Mouse (Mus musculus): ENCODE data around the gene Olfr791. TPM values are rescaled to one million over a fixed set of nuclear protein-coding genes. Genes with fewer than 3 reads are reported as not detected.

Olfr791 gene
- polyA plus RNA-seq, 1 experiment from 2014 or later, result not detected

Other genes starting within 250 kb of the Olfr791 start
- not detected in 2 replicates for gene Olfr780, start 203.7 kb upstream of the Olfr791 start, polyA plus RNA-seq (2015; fragmentation: Nextera tagmentation; extraction: Ambion mirVana)
- gene Olfr781, start 192.9 kb upstream of the Olfr791 start, polyA plus RNA-seq (2015; fragmentation: Nextera tagmentation; extraction: Ambion mirVana), result not detected in 2 replicates
- gene Olfr782, start 172.9 kb upstream of the Olfr791 start, polyA plus RNA-seq (2015; fragmentation: Nextera tagmentation; extraction: Ambion mirVana), result not detected in 2 replicates
- 0.06 TPM in 1 of 2 replicates, not detected in the other for gene Olfr784, start 137.7 kb upstream of the Olfr791 start, polyA plus RNA-seq (2015; fragmentation: Nextera tagmentation; extraction: Ambion mirVana)
- gene Olfr785, start 116.4 kb upstream of the Olfr791 start, polyA plus RNA-seq (2015; fragmentation: Nextera tagmentation; extraction: Ambion mirVana), result not detected in 2 replicates
- gene Olfr786, start 94.5 kb upstream of the Olfr791 start, polyA plus RNA-seq (2015; fragmentation: Nextera tagmentation; extraction: Ambion mirVana), result not detected in 2 replicates
- not detected in 2 replicates for gene Olfr787, start 59.9 kb upstream of the Olfr791 start, polyA plus RNA-seq (2015; fragmentation: Nextera tagmentation; extraction: Ambion mirVana)
- not detected in 2 replicates for gene Olfr788, start 50.8 kb upstream of the Olfr791 start, polyA plus RNA-seq (2015; fragmentation: Nextera tagmentation; extraction: Ambion mirVana)
- gene Olfr789, start 37.0 kb upstream of the Olfr791 start, polyA plus RNA-seq (2015; fragmentation: Nextera tagmentation; extraction: Ambion mirVana), result not detected in 2 replicates
- not detected in 2 replicates for gene Olfr790, start 23.3 kb upstream of the Olfr791 start, polyA plus RNA-seq (2015; fragmentation: Nextera tagmentation; extraction: Ambion mirVana)
- gene Olfr792, start 17.4 kb downstream of the Olfr791 start, polyA plus RNA-seq (2015; fragmentation: Nextera tagmentation; extraction: Ambion mirVana), result not detected in 2 replicates
- not detected in 2 replicates for gene Olfr794, start 45.9 kb downstream of the Olfr791 start, polyA plus RNA-seq (2015; fragmentation: Nextera tagmentation; extraction: Ambion mirVana)
- not detected in 2 replicates for gene Olfr796, start 90.8 kb downstream of the Olfr791 start, polyA plus RNA-seq (2015; fragmentation: Nextera tagmentation; extraction: Ambion mirVana)
- gene Olfr798, start 106.1 kb downstream of the Olfr791 start, polyA plus RNA-seq (2015; fragmentation: Nextera tagmentation; extraction: Ambion mirVana), result not detected in 2 replicates
- gene Olfr799, start 115.7 kb downstream of the Olfr791 start, polyA plus RNA-seq (2015; fragmentation: Nextera tagmentation; extraction: Ambion mirVana), result not detected in 2 replicates
- not detected in 2 replicates for gene Olfr800, start 135.9 kb downstream of the Olfr791 start, polyA plus RNA-seq (2015; fragmentation: Nextera tagmentation; extraction: Ambion mirVana)
- gene Olfr801, start 152.1 kb downstream of the Olfr791 start, polyA plus RNA-seq (2015; fragmentation: Nextera tagmentation; extraction: Ambion mirVana), result not detected in 2 replicates
- not detected in 2 replicates for gene Olfr802, start 166.4 kb downstream of the Olfr791 start, polyA plus RNA-seq (2015; fragmentation: Nextera tagmentation; extraction: Ambion mirVana)
- not detected in 2 replicates for gene Olfr803, start 172.5 kb downstream of the Olfr791 start, polyA plus RNA-seq (2015; fragmentation: Nextera tagmentation; extraction: Ambion mirVana)
- gene Olfr804, start 181.4 kb downstream of the Olfr791 start, polyA plus RNA-seq (2015; fragmentation: Nextera tagmentation; extraction: Ambion mirVana), result not detected in 2 replicates
- not detected in 2 replicates for gene Olfr805, start 207.6 kb downstream of the Olfr791 start, polyA plus RNA-seq (2015; fragmentation: Nextera tagmentation; extraction: Ambion mirVana)
- gene Olfr806, start 220.1 kb downstream of the Olfr791 start, polyA plus RNA-seq (2015; fragmentation: Nextera tagmentation; extraction: Ambion mirVana), result not detected in 2 replicates
- gene Olfr807, start 236.0 kb downstream of the Olfr791 start, polyA plus RNA-seq (2015; fragmentation: Nextera tagmentation; extraction: Ambion mirVana), result not detected in 2 replicates
- not detected in 2 replicates for gene Olfr808, start 243.7 kb downstream of the Olfr791 start, polyA plus RNA-seq (2015; fragmentation: Nextera tagmentation; extraction: Ambion mirVana)

Measured in intestine, embryonic 16.5 days (tissue).